Mouse (Mus musculus) right cerebral cortex, adult 2 months (tissue): Measurements from ENCODE around the gene Foxe3.

Source experiments
- DNase-seq, 2 experiments: peaks; one replicate each; pipeline ENCODE4 v3.0.0; 2021 to 2022; ENCODE audit warnings: low spot score in 2 of 2

The Foxe3 gene

DNA sequence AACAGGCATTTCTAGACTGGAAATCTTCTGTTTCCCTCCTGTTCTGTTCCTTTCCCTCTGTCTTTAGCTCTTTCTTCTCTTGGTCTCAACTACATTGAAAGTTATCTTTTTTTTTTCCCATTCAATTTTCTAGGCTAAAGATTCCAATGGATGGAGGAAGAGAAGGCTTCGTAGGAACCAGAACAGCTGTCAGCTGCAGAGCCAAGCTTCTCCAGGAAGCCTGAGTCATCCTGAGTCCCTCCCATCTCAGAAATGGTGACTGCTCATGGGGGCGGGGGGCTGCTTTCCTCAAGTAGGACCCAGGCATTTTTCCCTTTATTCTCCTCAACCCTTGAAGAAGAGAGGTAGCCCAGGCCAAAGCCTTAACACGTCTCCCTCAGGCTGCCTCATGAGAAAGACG, 9.8 kb downstream of the Foxe3 start:
- DNase-seq: no peak

GRCm38 (mm10) chr4:114913594-114913962, 12.2 kb downstream of the Foxe3 start:
- peak in 1 of 2 experiments; percentile 39 for DNase-seq

GRCm38 (mm10) chr4:114912705-114913593, 12.9 kb downstream of the Foxe3 start:
- DNase-seq: no peak

DNA sequence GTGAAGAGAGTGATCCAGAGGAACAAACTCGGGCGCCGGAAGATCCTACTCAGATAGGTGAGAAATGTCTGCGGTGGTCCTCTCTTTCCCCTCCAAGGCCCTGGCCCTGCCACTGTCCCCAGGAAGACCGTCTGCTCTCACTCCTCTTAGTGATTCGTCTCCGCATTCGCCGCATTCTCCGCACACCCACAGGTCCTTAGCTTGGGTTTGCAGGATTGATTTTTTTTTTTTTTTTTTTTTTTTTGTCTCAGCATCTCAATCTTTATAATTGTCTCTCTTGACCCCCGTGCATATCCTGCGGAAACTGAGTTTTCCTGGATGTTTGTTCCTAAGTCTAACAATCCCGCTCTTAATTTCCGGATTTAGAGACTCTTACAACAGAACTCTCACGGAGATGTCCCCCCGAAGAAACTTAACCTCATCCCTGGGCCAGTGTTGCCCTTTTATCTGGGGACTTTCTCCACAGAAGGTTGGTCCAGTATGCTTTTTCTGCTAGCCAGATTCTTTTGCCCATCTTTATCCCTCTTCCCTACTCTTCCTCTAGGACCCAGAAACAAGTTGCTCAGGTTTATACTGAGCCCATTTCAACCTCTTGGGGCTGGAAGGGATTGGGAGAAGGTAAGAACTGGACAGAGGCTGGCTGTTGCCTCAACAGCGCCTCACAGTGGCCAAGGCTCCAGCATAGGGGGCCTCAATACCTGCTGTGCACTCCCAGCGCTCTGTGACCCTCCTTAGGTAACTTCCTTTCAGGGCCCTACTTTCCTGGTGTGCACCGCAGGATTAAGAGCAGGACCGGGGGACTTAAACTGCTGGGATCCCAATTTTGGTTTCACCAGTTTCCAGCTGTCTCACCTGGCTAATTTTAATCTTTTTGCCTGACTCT, 16.0 kb downstream of the Foxe3 start:
- DNase-seq: no peak

- peak in 1 of 2 experiments; percentile 55 for DNase-seq
Observed at GRCm38 (mm10) chr4:114908829-114909601, 16.8 kb downstream of the Foxe3 start, which contains the start of gene Foxd2. TSS of gene Foxd2 (minus strand) at chr4:114908873.

- no peak for DNase-seq
Observed at GRCm38 (mm10) chr4:114907951-114908828, 17.6 kb downstream of the Foxe3 start.

GRCm38 (mm10) chr4:114907056-114907917, 18.5 kb downstream of the Foxe3 start:
- no peak for DNase-seq

GRCm38 (mm10) chr4:114905969-114906680, 19.7 kb downstream of the Foxe3 start:
- DNase-seq: no peak

- DNase-seq: no peak
Observed at GRCm38 (mm10) chr4:114905501-114905900, 20.3 kb downstream of the Foxe3 start.

GRCm38 (mm10) chr4:114903422-114903782, 22.4 kb downstream of the Foxe3 start:
- DNase-seq: no peak

- no peak for DNase-seq
Observed at GRCm38 (mm10) chr4:114902641-114903421, 23.0 kb downstream of the Foxe3 start.

DNA sequence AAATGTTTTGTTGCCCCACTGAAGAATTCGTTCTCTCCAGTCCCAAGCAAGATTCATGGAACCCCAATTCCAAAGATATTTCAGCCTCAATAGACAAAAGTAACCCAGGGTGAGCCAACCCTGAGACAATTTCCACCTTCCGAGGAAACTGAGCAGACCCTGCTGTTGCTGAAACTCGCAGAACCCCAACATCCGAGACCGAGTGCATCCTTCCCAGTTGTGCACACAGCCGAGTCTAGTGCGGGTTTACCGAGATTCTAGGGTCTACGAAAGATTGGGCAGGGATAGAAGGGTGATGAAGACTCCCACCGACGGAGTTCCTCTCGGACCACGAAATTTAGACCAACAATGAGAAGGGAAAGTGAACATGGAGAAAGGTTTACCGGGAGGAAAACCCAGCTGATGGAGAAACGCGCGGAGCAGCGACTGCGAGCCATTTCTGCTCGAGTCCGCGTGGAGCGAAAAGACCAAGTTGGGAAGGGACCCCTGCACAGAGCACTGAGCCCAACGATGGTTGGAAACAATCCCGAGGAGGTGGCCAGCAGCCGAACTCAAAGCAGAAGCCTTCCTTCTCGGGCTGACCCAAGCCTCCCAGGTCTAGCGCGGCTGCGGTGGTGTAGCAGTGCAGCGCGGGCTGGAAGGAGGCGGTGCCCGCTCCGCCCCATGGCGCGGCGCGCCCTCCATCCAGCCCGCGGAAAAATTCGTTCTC, 24.0 kb downstream of the Foxe3 start:
- DNase-seq: no peak

DNA sequence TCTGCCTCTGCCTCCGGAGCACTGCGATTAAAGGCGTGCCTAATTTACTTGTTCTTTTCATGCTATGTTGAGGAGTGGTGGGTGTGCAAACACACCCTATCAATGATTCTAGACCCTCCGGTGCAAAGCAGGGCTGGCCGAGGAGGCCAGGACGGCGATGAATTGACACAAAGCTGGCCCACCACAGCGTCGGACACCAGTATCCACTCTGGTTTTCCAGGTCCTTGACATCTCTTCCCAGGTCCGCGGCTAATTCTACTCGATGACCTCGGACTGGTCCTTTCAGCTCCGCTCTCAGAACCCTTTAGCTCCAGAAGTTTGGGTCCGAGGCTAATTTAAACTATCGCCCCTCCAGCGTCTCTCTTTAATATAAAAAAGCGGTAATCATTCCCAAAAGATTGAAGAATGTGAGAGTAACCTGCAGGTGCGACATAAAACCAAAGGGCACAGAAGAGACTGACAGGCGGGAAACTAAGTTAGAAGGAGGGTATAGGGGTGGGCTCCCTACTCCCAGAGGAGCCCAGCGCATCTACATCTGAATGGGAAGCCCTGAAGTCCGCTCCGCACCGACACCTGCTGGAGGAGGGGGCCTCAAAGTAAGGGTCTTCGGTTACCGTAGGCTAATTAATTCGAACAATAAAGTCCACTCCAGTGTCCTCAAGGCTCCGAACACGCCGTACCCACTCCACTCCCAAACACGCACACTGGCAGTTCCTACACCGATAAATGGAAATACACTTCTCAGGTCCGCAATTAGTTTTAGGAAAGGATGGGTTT, 24.8 kb downstream of the Foxe3 start:
- DNase-seq: no peak

- no peak for DNase-seq
Observed at GRCm38 (mm10) chr4:114899885-114900284, 25.9 kb downstream of the Foxe3 start.

GRCm38 (mm10) chr4:114897853-114898252, 28.0 kb downstream of the Foxe3 start:
- no peak for DNase-seq

DNA sequence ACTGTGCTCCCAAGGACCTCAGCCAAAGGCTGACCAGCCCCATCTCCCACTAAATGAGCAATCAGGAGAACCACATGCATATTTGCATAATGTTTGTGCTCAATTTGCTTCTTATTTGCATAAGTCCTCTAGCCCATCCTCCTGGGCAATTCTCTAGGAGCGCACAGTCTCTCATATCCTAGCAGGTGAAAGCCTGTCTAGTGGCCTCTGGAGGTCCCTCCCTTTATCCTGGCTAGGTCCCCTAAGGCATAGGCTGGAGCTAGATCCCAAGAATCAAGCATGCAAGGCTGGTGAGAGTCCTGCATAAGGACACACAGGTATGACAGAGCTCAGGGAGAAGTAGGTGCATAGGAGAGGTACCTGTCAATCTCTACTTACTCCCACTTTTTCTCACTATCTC, 43.6 kb downstream of the Foxe3 start:
- DNase-seq: no peak

- no peak for DNase-seq
Observed at GRCm38 (mm10) chr4:114876441-114876972, 49.3 kb downstream of the Foxe3 start.
